Mouse (Mus musculus) gastrocnemius, postnatal 25 days (tissue): ENCODE results near the gene Cyth4. TPM values are rescaled to one million over a fixed set of nuclear protein-coding genes. Genes with fewer than 3 reads are reported as not detected.

Source experiments
- DNase-seq: peaks from one replicate; pipeline ENCODE4 v3.0.0; 2022
- total RNA-seq, 2 experiments: library from RNA; stranded (reverse); gene quantifications; 1 replicate in 1 of 2; 2 replicates in 1 of 2; pipeline ENCODE4 v1.2.3; 2021

Cyth4 gene
- total RNA-seq, 2 experiments from 2014 or later, result 2.4 to 2.8 TPM

- DNase-seq, result peak; percentile 64
Measured at GRCm38 (mm10) chr15:78587050-78587994, 9.5 kb upstream of the Cyth4 start.

- DNase-seq, result no peak
Measured at GRCm38 (mm10) chr15:78588049-78588448, 8.8 kb upstream of the Cyth4 start.

- no peak for DNase-seq
Measured at GRCm38 (mm10) chr15:78588900-78589299, 7.9 kb upstream of the Cyth4 start.

- DNase-seq, result no peak
Measured at GRCm38 (mm10) chr15:78589936-78590335, 6.9 kb upstream of the Cyth4 start.

GRCm38 (mm10) chr15:78590785-78591184 is 6.1 kb upstream of the Cyth4 start:
- DNase-seq, result no peak

- no peak for DNase-seq
Measured at GRCm38 (mm10) chr15:78591680-78592451, 5.0 kb upstream of the Cyth4 start.

GRCm38 (mm10) chr15:78592452-78592968 is 4.3 kb upstream of the Cyth4 start:
- no peak for DNase-seq

- DNase-seq, result no peak
Measured at GRCm38 (mm10) chr15:78593896-78594425, 2.9 kb upstream of the Cyth4 start.

GRCm38 (mm10) chr15:78594831-78595230 is 2.0 kb upstream of the Cyth4 start:
- no peak for DNase-seq

GRCm38 (mm10) chr15:78595468-78595867 is 1.4 kb upstream of the Cyth4 start:
- no peak for DNase-seq

- DNase-seq, result no peak
Measured at GRCm38 (mm10) chr15:78596504-78596903, 343 bp upstream of the Cyth4 start.

GRCm38 (mm10) chr15:78597729-78598128 is 882 bp downstream of the Cyth4 start:
- DNase-seq, result peak; percentile 40

- DNase-seq, result peak; percentile 41
Measured at GRCm38 (mm10) chr15:78599124-78599523, 2.3 kb downstream of the Cyth4 start.

- no peak for DNase-seq
Measured at GRCm38 (mm10) chr15:78599529-78600193, 2.8 kb downstream of the Cyth4 start.

- no peak for DNase-seq
Measured at GRCm38 (mm10) chr15:78601180-78601579, 4.3 kb downstream of the Cyth4 start.

GRCm38 (mm10) chr15:78604255-78604654 is 7.4 kb downstream of the Cyth4 start:
- DNase-seq, result no peak

- DNase-seq, result no peak
Measured at GRCm38 (mm10) chr15:78605371-78605791, 8.5 kb downstream of the Cyth4 start.

- DNase-seq, result no peak
Measured at GRCm38 (mm10) chr15:78606059-78606458, 9.2 kb downstream of the Cyth4 start.

GRCm38 (mm10) chr15:78607463-78607862 is 10.6 kb downstream of the Cyth4 start:
- DNase-seq, result no peak

- DNase-seq, result no peak
Measured at GRCm38 (mm10) chr15:78610705-78611462, 14.0 kb downstream of the Cyth4 start.

- DNase-seq, result no peak
Measured at GRCm38 (mm10) chr15:78614536-78614935, 17.7 kb downstream of the Cyth4 start.
